ENCODE assay signal across 10 mouse cellular contexts in genomic region chr15:80413988-80414721, GRCm38 (mm10).
DNase-seq lines count a peak whose midpoint lies in the region; ATAC-seq and TF ChIP-seq lines count a peak whose summit lies in the region.
"Had no signal": no experiment of that assay in that cellular context is flagged by ENCODE, and none has a peak within 500 bp of the region (broad histone marks: within the 10 kb centered on the region; RNA-seq: fewer than 3 reads in every experiment).

No protein-coding gene starts in this region.

- H3K4me1 ChIP-seq in lung, embryonic 16.5 days (replicated peaks; ENCODE audit: control insufficient read depth, insufficient read depth, low read length) = peaks cover 4% of the 10 kb centered on the region; the same call in 1 of the 2 replicates
- no peaks in the 10 kb centered on the region for H3K4me1 ChIP-seq in liver, postnatal 0 days (ENCODE audit: insufficient read depth)

- 53% methylated on average over 17 of the region's 17 CpGs for WGBS in lung, embryonic 16.5 days
- 69% methylated on average over 17 of the region's 17 CpGs for WGBS in liver, postnatal 0 days (ENCODE audit: insufficient replicate concordance)

- no peaks in the 10 kb centered on the region for H3K9me3 ChIP-seq in lung, embryonic 16.5 days (ENCODE audit: control insufficient read depth, low read length)
- H3K9me3 ChIP-seq in liver, postnatal 0 days (ENCODE audit: low read length) = no peaks in the 10 kb centered on the region
- H3K9me3 ChIP-seq: neural tube, embryonic 13.5 days had no signal

- no peaks in the 10 kb centered on the region for H3K36me3 ChIP-seq in lung, embryonic 16.5 days (ENCODE audit: control insufficient read depth, insufficient read depth, low read length)
- H3K36me3 ChIP-seq in liver, postnatal 0 days (replicated peaks; ENCODE audit: insufficient read depth, low read length) = no peaks in the 10 kb centered on the region
- H3K36me3 ChIP-seq: neural tube, embryonic 13.5 days had no signal

- no peak for TF ChIP-seq EP300 in liver, postnatal 0 days (IDR thresholded peaks at IDR 0.05; ENCODE audit: low read depth)

- H3K4me3 ChIP-seq in lung, embryonic 16.5 days (ENCODE audit: low read length) = no peak overlapping the region
- no peak overlapping the region for H3K4me3 ChIP-seq in liver, postnatal 0 days (ENCODE audit: low read depth, low read length)
- H3K4me3 ChIP-seq: neural tube, embryonic 13.5 days had no signal

- peak overlapping the region; percentile 15; the same call in 1 of the 2 replicates for H3K27ac ChIP-seq in lung, embryonic 16.5 days (ENCODE audit: low read length)
- no peak overlapping the region for H3K27ac ChIP-seq in liver, postnatal 0 days (ENCODE audit: low read depth)
- H3K27ac ChIP-seq: neural tube, embryonic 13.5 days had no signal

- DNase-seq in adrenal gland, postnatal 10 days = peak; percentile 49
- DNase-seq in adrenal gland, adult 8-10 months = no peak
- peak; percentile 36 for DNase-seq in kidney, adult 9 months
- DNase-seq in kidney, adult 11 months = no peak
- DNase-seq in adrenal gland, postnatal 36 days = peak; percentile 22 to 40
- DNase-seq in liver, postnatal 0 days = no peak
- DNase-seq in layer of hippocampus, adult 11-12 months (ENCODE audit: low spot score) = no peak
- DNase-seq: gastrocnemius, postnatal 36 days had no signal

- no peak overlapping the region for H3K4me2 ChIP-seq in lung, embryonic 16.5 days (ENCODE audit: low read depth, low read length)
- H3K4me2 ChIP-seq in liver, postnatal 0 days (ENCODE audit: low read depth, low read length) = no peak overlapping the region
- H3K4me2 ChIP-seq: neural tube, embryonic 13.5 days had no signal

- no peak for TF ChIP-seq CTCF in liver, postnatal 0 days (IDR thresholded peaks at IDR 0.05; ENCODE audit: low read depth)

- H3K9ac ChIP-seq in lung, embryonic 16.5 days (ENCODE audit: low read length) = no peak overlapping the region
- no peak overlapping the region for H3K9ac ChIP-seq in liver, postnatal 0 days (replicated peaks)
- H3K9ac ChIP-seq: neural tube, embryonic 13.5 days had no signal

- H3K27me3 ChIP-seq in lung, embryonic 16.5 days (ENCODE audit: control insufficient read depth, insufficient read depth, low read depth, low read length) = no peaks in the 10 kb centered on the region
- no peaks in the 10 kb centered on the region for H3K27me3 ChIP-seq in liver, postnatal 0 days (ENCODE audit: insufficient read depth, low read length)
- H3K27me3 ChIP-seq: neural tube, embryonic 13.5 days had no signal

- peak; percentile 71; the same call in 1 of the 2 replicates for ATAC-seq in lung, embryonic 16.5 days (ENCODE audit: low read depth)
- ATAC-seq in liver, postnatal 0 days = no peak

Comparison
In these comparisons a context has a peak if more than half of its experiments do, and no peak if none do; other contexts are left out.
1. DNase-seq: peak in adrenal gland, postnatal 10 days (single experiment), kidney, adult 9 months (single experiment) and adrenal gland, postnatal 36 days (2 of 2); none in adrenal gland, adult 8-10 months (single experiment), kidney, adult 11 months (single experiment), liver, postnatal 0 days (single experiment) and layer of hippocampus, adult 11-12 months (single experiment).